24 mouse cellular contexts compared by ENCODE assay signal in genomic region chr10:60964843-60965242, GRCm38 (mm10).
A peak's percentile ranks its signal among the peaks of the same experiment; 100 is the strongest.
DNase-seq lines count a peak whose midpoint lies in the region; ATAC-seq and TF ChIP-seq lines count a peak whose summit lies in the region.
"Had no signal": no experiment of that assay in that cellular context is flagged by ENCODE, and none has a peak within 500 bp of the region (broad histone marks: within the 10 kb centered on the region; RNA-seq: fewer than 3 reads in every experiment).

No protein-coding gene starts in this region.

- H3K36me3 ChIP-seq in forebrain, embryonic 10.5 days (replicated peaks): no peaks in the 10 kb centered on the region
- no peaks in the 10 kb centered on the region for H3K36me3 ChIP-seq in forebrain, embryonic 13.5 days (ENCODE audit: poor library complexity, severe bottlenecking)
- H3K36me3 ChIP-seq in megakaryocyte, embryonic 14.5 days (replicated peaks; ENCODE audit: low read length): no peaks in the 10 kb centered on the region
- H3K36me3 ChIP-seq: forebrain, embryonic 12.5 days; hindbrain, embryonic 10.5 days; intestine, embryonic 15.5 days; limb, embryonic 12.5 days; midbrain, embryonic 12.5 days had no signal

- H3K4me2 ChIP-seq in forebrain, embryonic 13.5 days: no peak overlapping the region
- H3K4me2 ChIP-seq: forebrain, embryonic 12.5 days; intestine, embryonic 15.5 days; limb, embryonic 12.5 days; liver, embryonic 11.5 days; midbrain, embryonic 12.5 days had no signal

- no peak overlapping the region for H3K9ac ChIP-seq in forebrain, embryonic 13.5 days
- H3K9ac ChIP-seq: forebrain, embryonic 12.5 days; intestine, embryonic 15.5 days; limb, embryonic 12.5 days; liver, postnatal 0 days; midbrain, embryonic 12.5 days had no signal

- ATAC-seq in forebrain, embryonic 13.5 days: no peak
- no peak for ATAC-seq in megakaryocyte, adult 5-6 weeks (ENCODE audit: poor library complexity, severe bottlenecking)
- ATAC-seq: CD4-positive, CD25-positive, alpha-beta regulatory T cell, adult 4 months; hindbrain, embryonic 16.5 days; intestine, embryonic 15.5 days; liver, postnatal 0 days; lung, postnatal 0 days had no signal

- peaks cover 12% of the 10 kb centered on the region; the same call in 1 of the 2 replicates for H3K4me1 ChIP-seq in forebrain, embryonic 10.5 days
- H3K4me1 ChIP-seq in forebrain, embryonic 13.5 days: no peaks in the 10 kb centered on the region
- no peaks in the 10 kb centered on the region for H3K4me1 ChIP-seq in megakaryocyte, embryonic 14.5 days
- H3K4me1 ChIP-seq: forebrain, embryonic 12.5 days; intestine, embryonic 15.5 days had no signal

- no peak overlapping the region for H3K4me3 ChIP-seq in forebrain, embryonic 10.5 days
- no peak overlapping the region for H3K4me3 ChIP-seq in forebrain, embryonic 13.5 days
- H3K4me3 ChIP-seq in megakaryocyte, embryonic 14.5 days (replicated peaks): peak overlapping the region; percentile 40
- no peak overlapping the region for H3K4me3 ChIP-seq in left cerebral cortex, adult 2 months
- H3K4me3 ChIP-seq: forebrain, embryonic 12.5 days; gastrocnemius, adult 2 months; hindbrain, embryonic 10.5 days; intestine, embryonic 15.5 days; limb, embryonic 12.5 days; midbrain, embryonic 12.5 days had no signal

- no peaks in the 10 kb centered on the region for H3K27me3 ChIP-seq in forebrain, embryonic 10.5 days (ENCODE audit: poor library complexity, severe bottlenecking)
- H3K27me3 ChIP-seq in forebrain, embryonic 13.5 days: no peaks in the 10 kb centered on the region
- peaks cover 3% of the 10 kb centered on the region for H3K27me3 ChIP-seq in megakaryocyte, embryonic 14.5 days (replicated peaks)
- H3K27me3 ChIP-seq: forebrain, embryonic 12.5 days; intestine, embryonic 15.5 days; limb, embryonic 12.5 days; midbrain, embryonic 12.5 days had no signal

- no peak for DNase-seq in forebrain, embryonic 10.5 days (ENCODE audit: extremely low spot score, low spot score)
- peak; percentile 23 for DNase-seq in cerebellum, adult 9-11 months
- DNase-seq in left cerebral cortex, adult 2 months (ENCODE audit: extremely low spot score in 1 of 2, low spot score in 2 of 2): no peak
- DNase-seq in lung, postnatal 10 days: no peak
- DNase-seq: adrenal gland, postnatal 25 days; gastrocnemius, adult 2 months; kidney, adult 9 months; kidney, postnatal 25 days; layer of hippocampus, postnatal 36 days; liver, postnatal 0 days; right cerebral cortex, postnatal 14 days; spleen, adult 18-20 months had no signal

- H3K27ac ChIP-seq in forebrain, embryonic 10.5 days: peak overlapping the region; percentile 20; the same call in 1 of the 2 replicates
- no peak overlapping the region for H3K27ac ChIP-seq in forebrain, embryonic 13.5 days
- H3K27ac ChIP-seq in left cerebral cortex, adult 2 months: no peak overlapping the region
- H3K27ac ChIP-seq: forebrain, embryonic 12.5 days; gastrocnemius, adult 2 months; hindbrain, embryonic 10.5 days; intestine, embryonic 15.5 days; limb, embryonic 12.5 days; midbrain, embryonic 12.5 days had no signal

- 82% methylated on average over 10 of the region's 10 CpGs for WGBS in forebrain, embryonic 10.5 days
- 86% methylated on average over 10 of the region's 10 CpGs for WGBS in forebrain, embryonic 13.5 days

- intact Hi-C loops in left cerebral cortex, adult 2 months (cut with DNase I): no loop called here

- TF ChIP-seq CTCF in left cerebral cortex, adult 2 months (IDR thresholded peaks at IDR 0.05): no peak

- H3K9me3 ChIP-seq in forebrain, embryonic 10.5 days: no peaks in the 10 kb centered on the region
- no peaks in the 10 kb centered on the region for H3K9me3 ChIP-seq in forebrain, embryonic 13.5 days (replicated peaks)
- peaks cover 15% of the 10 kb centered on the region for H3K9me3 ChIP-seq in megakaryocyte, embryonic 14.5 days
- H3K9me3 ChIP-seq: forebrain, embryonic 12.5 days; hindbrain, embryonic 10.5 days; intestine, embryonic 15.5 days; limb, embryonic 12.5 days; midbrain, embryonic 12.5 days had no signal
